Mouse (Mus musculus) liver, adult 2 months (tissue): ENCODE measurements around the gene Cd247.

Source experiments
- CTCF ChIP-seq: fragments of 200-500 bp; IDR thresholded peaks from 2 replicates; pipeline ENCODE4 v1.5.1; 2011; ENCODE audit warnings: low read depth, low read length, control low read depth
- POLR2A ChIP-seq: fragments of 200-500 bp; IDR thresholded peaks from 2 replicates; pipeline ENCODE4 v1.6.1; 2011; ENCODE audit warnings: low read length, control low read depth; ENCODE audit not compliant: insufficient read depth; ENCODE audit errors: extremely low read depth

DNA sequence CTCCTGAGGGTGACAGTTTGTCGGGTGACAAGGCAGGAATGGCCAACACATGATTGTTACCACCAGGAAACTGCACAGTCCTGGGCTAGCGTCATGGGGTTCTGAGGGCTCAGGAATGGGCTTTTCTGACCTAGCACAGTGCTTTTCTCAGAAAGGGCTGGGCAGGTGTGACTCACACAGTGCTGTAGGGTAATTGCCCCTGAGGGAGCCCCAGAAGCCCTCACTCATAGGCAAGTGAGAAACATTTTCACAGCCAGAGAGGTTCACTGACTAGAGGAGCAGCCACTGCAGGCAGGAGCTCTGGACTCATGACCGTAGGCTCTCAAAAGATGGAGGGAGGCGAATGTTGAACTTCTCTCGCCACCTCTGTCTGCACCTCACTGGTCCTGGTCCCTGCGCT is 1.5 kb downstream of the Cd247 start:
- TF ChIP-seq CTCF = no peak
- no peak for TF ChIP-seq POLR2A
